Mouse (Mus musculus) cerebellum, postnatal 4 days (tissue): Measurements from ENCODE around the gene Olfr1174-ps.

Experiments
- DNase-seq, 2 experiments: peaks; one replicate each; pipeline ENCODE4 v3.0.0; 2022; ENCODE audit warnings: low spot score in 2 of 2, mixed read lengths in 1 of 2

The Olfr1174-ps gene

DNA sequence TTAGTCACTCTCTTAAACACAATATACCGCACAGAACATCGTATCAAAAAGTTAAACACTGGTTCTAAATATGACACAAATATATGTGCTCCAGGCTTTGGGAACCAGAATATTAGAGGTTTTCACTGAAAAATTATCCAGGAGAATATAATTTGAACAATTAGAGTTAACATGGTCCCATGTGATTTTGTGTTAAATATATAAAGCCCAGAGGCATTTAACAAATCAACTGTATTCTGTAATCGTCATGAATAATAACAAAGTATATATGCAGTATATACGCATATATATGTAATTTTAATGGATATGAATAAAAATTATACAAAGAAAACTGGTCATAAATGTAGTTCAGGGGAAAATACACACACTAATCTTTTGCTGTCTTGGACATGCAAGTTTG, at the start of gene Olfr1174-ps:
Gene Olfr1174-ps (minus strand): TSS at position 101 of the 400 bp plus-strand sequence.
- DNase-seq, result no peak

DNA sequence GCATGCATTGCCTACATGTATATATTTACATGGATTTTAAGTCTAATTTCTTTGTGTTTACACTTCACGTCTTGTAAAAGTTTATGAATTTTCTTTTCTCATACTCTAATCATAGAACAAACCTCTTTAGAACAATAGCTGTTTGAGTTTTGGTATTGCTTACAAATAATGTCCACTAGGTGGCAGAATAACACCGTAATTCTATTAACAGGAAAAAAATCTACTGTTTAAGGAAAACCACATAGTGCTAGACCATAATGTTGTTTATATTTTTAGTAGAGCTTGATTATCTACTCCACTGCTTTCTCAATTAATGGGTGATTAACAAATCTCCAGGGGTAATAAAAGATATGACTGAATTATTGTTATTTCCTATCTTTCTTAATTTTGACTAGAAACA, 41.4 kb upstream of the Olfr1174-ps start:
- DNase-seq, result no peak

DNA sequence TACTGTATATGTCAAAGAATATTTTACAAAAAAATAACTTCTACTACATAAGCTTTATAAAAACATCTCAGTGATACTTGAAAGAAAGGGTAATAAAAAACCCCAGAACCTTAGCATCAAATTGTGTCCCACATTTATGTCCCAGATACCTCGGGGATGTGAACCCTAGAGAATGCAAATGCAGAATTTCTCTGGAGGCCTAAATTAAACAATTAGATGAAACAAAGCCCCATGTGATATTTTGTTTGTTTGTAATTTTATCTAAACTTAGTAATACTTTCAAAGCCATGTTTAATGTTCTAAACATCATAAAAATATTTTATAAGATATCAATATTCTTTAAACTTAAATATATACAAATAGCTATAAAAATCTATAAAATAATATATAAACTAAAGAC, 31.5 kb upstream of the Olfr1174-ps start, which contains the start of gene Olfr1177-ps:
Gene Olfr1177-ps (minus strand): TSS at position 101 of the 400 bp plus-strand sequence.
- DNase-seq, result no peak

- DNase-seq, result no peak
Observed at GRCm38 (mm10) chr2:88336421-88336820, 21.5 kb upstream of the Olfr1174-ps start, which contains the start of gene Olfr1176. Gene Olfr1176 (plus strand): TSS chr2:88336721.

- no peak for DNase-seq
Observed at GRCm38 (mm10) chr2:88327115-88327514, 12.2 kb upstream of the Olfr1174-ps start, which contains the start of gene Olfr1175-ps. Gene Olfr1175-ps (minus strand): TSS chr2:88327215.

DNA sequence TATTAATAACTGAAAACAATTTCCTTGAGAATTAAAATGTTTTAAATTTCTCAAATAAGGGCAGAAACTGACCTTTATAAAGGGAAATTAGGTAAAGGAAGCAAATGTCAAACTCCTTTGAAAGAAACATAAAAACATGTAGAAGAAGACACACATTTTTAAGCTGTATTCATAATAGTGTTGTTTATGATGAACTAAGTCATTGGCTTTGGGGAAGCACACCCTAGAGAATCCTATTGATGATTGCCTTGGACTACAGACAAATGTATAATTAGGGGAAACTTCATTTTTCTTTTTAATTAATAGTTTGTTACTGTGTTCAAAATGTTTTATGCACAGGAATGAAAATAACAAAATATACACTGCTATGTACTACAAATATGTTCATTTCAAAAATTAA, 35.2 kb downstream of the Olfr1174-ps start, which contains the start of gene Olfr1173:
Gene Olfr1173 (minus strand): TSS at position 101 of the 400 bp plus-strand sequence.
- DNase-seq, result no peak
